21 mouse cellular contexts compared by ENCODE assay signal in the genomic region with DNA sequence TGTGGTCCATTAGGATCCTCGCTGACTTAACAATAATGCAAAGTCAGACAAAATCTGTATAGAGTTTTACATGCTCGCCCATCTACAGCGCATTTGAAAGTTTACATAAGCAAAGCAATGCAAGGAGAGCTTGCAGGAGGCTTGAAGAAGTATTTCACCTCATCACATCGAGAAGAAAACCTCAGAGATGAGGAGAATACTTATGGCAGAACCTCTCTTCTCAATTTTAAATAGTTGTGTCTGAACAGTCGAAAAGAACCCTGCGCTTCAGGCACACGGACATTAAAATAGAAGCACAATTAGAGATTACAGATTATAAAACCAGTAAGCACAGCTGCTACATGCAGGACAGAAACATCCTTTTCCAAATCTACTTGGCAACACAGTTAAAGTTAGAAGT.
DNase-seq lines count a peak whose midpoint lies in the region; ATAC-seq and TF ChIP-seq lines count a peak whose summit lies in the region.
"Had no signal": no experiment of that assay in that cellular context is flagged by ENCODE, and none has a peak within 500 bp of the region (broad histone marks: within the 10 kb centered on the region; RNA-seq: fewer than 3 reads in every experiment).

No protein-coding gene starts in this region.

- H3K27ac ChIP-seq in left cerebral cortex, adult 2 months = peak overlapping the region; percentile 44; the same call in 1 of the 2 replicates

- intact Hi-C loops in heart, postnatal 14 days (cut with DNase I) = no loop called here
- intact Hi-C loops in left cerebral cortex, adult 2 months (cut with DNase I) = no loop called here
- intact Hi-C loops in left cerebral cortex, postnatal 10 days (cut with DNase I) = no loop called here

- peak; percentile 75 for ATAC-seq in frontal cortex, adult (ENCODE audit: low TSS enrichment)
- ATAC-seq: activated CD4-positive, CD25-positive, alpha-beta regulatory T cell, adult 4 months; CD4-positive, CD25-positive, alpha-beta regulatory T cell, adult 4 months; Patski had no signal

- no peak for TF ChIP-seq CTCF in left cerebral cortex, adult 2 months (IDR thresholded peaks at IDR 0.05)

- no peak for DNase-seq in frontal cortex, postnatal 25 days (ENCODE audit: low spot score in 2 of 2)
- peak; percentile 15 for DNase-seq in heart, adult 11 months
- DNase-seq in heart, postnatal 14 days = no peak
- DNase-seq in left cerebral cortex, adult 2 months (ENCODE audit: extremely low spot score in 1 of 2, low spot score in 2 of 2) = no peak
- no peak for DNase-seq in left cerebral cortex, postnatal 10 days (ENCODE audit: extremely low spot score in 1 of 2, low spot score in 2 of 2)
- DNase-seq in brain, adult 2 months (ENCODE audit: low read depth, low spot score) = peak; percentile 24
- no peak for DNase-seq in lung, postnatal 25 days (ENCODE audit: low spot score)
- DNase-seq: adrenal gland, adult 2 months; adrenal gland, adult 8-10 months; adrenal gland, postnatal 10 days; adrenal gland, postnatal 14 days; adrenal gland, postnatal 25 days; adrenal gland, postnatal 36 days; B cell, adult 2 months; cerebellum, adult 11 months; cerebellum, adult 11-12 months; cerebellum, adult 18-20 months had no signal

- H3K4me3 ChIP-seq in left cerebral cortex, adult 2 months = no peak overlapping the region

Comparison
In these comparisons a context has a peak if more than half of its experiments do, and no peak if none do; other contexts are left out.
1. DNase-seq: peak in heart, adult 11 months (single experiment) and brain, adult 2 months (single experiment); none in frontal cortex, postnatal 25 days (0 of 2), heart, postnatal 14 days (0 of 2), left cerebral cortex, adult 2 months (0 of 2), left cerebral cortex, postnatal 10 days (0 of 2) and lung, postnatal 25 days (single experiment).